Mouse (Mus musculus) embryo, embryonic 11 days (tissue): Measurements from ENCODE around the gene Chp2.

ENCODE experiments used
- DNase-seq: peaks from one replicate; pipeline ENCODE4 v3.0.0-alpha.2; 2015

Chp2 gene

GRCm38 (mm10) chr7:122244166-122244565, 24.9 kb downstream of the Chp2 start:
- no peak for DNase-seq

DNA sequence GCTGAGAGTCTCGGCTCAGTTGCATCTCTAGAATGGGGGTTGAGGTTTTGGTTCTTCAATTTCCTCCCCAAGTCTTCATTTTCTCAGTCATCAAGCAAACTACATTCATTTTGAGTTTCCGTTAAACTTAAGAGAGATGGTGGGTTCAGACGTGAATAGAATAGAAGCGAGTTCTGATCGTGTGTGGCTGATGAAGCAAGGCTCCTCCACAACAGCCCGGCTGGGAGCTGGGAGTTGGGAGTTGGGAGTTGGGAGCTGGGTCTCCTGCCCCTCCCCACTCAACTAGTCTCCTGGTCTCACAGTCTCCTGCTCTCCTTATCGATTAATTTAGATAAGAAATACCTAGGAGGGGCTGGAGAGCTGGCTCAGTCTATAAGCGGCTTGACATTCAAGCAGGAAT, 25.3 kb downstream of the Chp2 start:
- DNase-seq: no peak

- DNase-seq: no peak
These were observed 26.7 kb downstream of the Chp2 start for GRCm38 (mm10) chr7:122245976-122246375.

DNA sequence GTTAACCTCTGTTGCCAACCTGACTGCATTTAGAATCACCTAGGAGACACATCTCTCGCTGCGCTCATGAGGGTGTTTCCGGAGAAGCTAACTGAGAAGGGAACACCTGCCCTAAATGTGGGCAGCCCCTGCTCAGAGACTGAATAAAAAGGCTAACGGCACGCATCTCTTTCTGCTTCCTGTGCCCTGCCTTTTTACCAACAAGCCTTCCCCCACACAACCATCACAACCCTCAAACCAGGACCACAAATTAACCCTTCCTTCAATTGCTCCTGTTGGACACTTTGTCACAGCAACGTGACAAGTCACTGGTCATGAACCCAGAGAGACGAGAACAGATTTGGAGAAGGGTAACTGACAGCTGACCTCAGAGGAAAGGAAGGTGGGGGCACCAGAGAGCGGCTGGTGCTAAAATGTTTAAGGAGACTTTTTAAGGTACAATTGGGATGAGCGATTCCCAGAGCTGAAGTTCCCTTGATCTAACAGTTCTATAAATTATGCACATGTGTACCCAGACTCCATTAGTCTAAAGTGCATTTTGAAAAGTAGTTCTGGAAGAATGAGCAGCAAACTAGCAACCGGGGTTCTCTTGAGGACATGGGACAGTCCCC, 28.1 kb downstream of the Chp2 start:
- no peak for DNase-seq

GRCm38 (mm10) chr7:122249321-122249821, 30.1 kb downstream of the Chp2 start:
- no peak for DNase-seq

- peak; percentile 85 for DNase-seq
These were observed 32.1 kb downstream of the Chp2 start for GRCm38 (mm10) chr7:122251197-122252011.

DNA sequence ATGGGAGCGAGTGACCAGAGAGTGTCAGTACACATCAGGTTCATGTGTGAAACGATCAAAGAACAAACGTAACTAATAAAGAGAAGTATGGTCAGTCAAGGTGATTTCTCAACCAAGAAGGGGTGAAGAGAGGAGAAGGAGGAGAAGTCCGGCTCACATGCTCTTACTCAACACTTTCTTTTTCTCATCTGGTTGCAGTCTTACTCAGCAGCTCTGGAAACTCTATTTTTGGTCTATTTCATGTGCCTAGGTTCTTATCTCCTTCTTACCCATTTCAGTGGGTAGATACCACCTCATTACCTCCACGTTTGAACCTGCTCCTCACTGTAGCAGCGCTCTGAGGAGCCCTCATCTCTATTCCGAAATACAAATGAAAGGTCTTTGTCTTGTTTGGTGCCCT, 37.4 kb downstream of the Chp2 start:
- DNase-seq: no peak

DNA sequence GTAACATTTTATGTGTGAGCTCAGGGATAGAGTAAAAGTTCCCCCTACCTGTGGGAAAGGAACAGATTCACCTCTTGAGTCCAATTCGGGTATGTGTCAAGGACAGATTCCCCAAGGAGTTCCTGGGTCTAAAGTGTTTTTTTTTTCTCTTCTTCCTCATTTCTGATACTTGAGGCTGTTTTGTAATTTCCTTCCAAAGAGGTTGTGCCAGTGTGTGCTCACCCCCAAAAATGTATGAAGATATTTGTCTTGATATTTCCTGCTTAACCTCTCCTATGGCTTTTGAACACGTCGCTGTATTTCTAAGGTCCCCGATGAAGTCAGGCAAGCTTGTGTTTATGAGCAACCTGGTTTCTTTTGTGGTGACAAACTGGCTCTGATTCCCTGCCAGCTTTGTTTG, 39.2 kb downstream of the Chp2 start:
- no peak for DNase-seq

GRCm38 (mm10) chr7:122260055-122260602, 40.8 kb downstream of the Chp2 start:
- no peak for DNase-seq

GRCm38 (mm10) chr7:122268983-122269486, 49.7 kb downstream of the Chp2 start:
- DNase-seq: no peak

GRCm38 (mm10) chr7:122272334-122272733, 53.0 kb downstream of the Chp2 start:
- no peak for DNase-seq
